Mouse (Mus musculus): ENCODE measurements around the gene Ppp1r26.

- TF ChIP-seq CTCF (IDR thresholded peaks at IDR 0.05; ENCODE audit: low read depth) (no peak), EP300 (IDR thresholded peaks at IDR 0.05; ENCODE audit: low read depth) (no peak)
These were observed 11.2 kb upstream of the Ppp1r26 start for GRCm38 (mm10) chr2:28435401-28435800.

Data from liver, postnatal 0 days (tissue).